Mouse (Mus musculus): ENCODE measurements at regions not wholly inside any gene's neighbourhood (a gene's known extent, or its start where the extent isn't known, plus 50 kb on each side); places are given as distances from the start of the nearest gene placed in this dataset.

GRCm38 (mm10) chr17:14570266-14570775 lies 123.7 kb downstream of the Thbs2 start:
- Histone ChIP-seq H3K27me3 (replicated peaks; ENCODE audit: control insufficient read depth, insufficient read depth, low read length) (no peaks in the 10 kb centered on the region), H3K9ac (ENCODE audit: low read depth, low read length) (no peak overlapping the region), H3K4me1 (replicated peaks; ENCODE audit: control insufficient read depth, insufficient read depth, low read length) (no peaks in the 10 kb centered on the region), H3K9me3 (ENCODE audit: control insufficient read depth) (no peaks in the 10 kb centered on the region), H3K4me3 (ENCODE audit: low read depth, low read length) (no peak overlapping the region), H3K27ac (ENCODE audit: low read depth, low read length) (no peak overlapping the region), H3K4me2 (replicated peaks; ENCODE audit: low read depth) (no peak overlapping the region), H3K36me3 (ENCODE audit: control insufficient read depth, insufficient read depth) (no peaks in the 10 kb centered on the region)
- no peak for ATAC-seq
- WGBS, result 71% methylated on average over 6 of the region's 6 CpGs
- TF ChIP-seq CTCF (IDR thresholded peaks at IDR 0.05; ENCODE audit: low read depth), result no peak

- Histone ChIP-seq H3K4me1 (replicated peaks; ENCODE audit: control insufficient read depth, insufficient read depth, low read length) (no peaks in the 10 kb centered on the region), H3K27ac (ENCODE audit: low read depth, low read length) (no peak overlapping the region), H3K36me3 (ENCODE audit: control insufficient read depth, insufficient read depth) (no peaks in the 10 kb centered on the region), H3K9ac (ENCODE audit: low read depth, low read length) (no peak overlapping the region), H3K4me2 (replicated peaks; ENCODE audit: low read depth) (no peak overlapping the region), H3K4me3 (ENCODE audit: low read depth, low read length) (no peak overlapping the region), H3K9me3 (ENCODE audit: control insufficient read depth) (no peaks in the 10 kb centered on the region), H3K27me3 (replicated peaks; ENCODE audit: control insufficient read depth, insufficient read depth, low read length) (no peaks in the 10 kb centered on the region)
- TF ChIP-seq CTCF (IDR thresholded peaks at IDR 0.05; ENCODE audit: low read depth), result no peak
- ATAC-seq, result no peak
- WGBS, result 85% methylated on average over 6 of the region's 6 CpGs
Measured at GRCm38 (mm10) chr17:14562191-14562590, 131.8 kb downstream of the Thbs2 start.

- TF ChIP-seq CTCF (IDR thresholded peaks at IDR 0.05; ENCODE audit: low read depth), result no peak
- no peak overlapping the region for H3K4me3 ChIP-seq (ENCODE audit: low read depth, low read length)
- H3K27ac ChIP-seq (ENCODE audit: low read depth, low read length), result no peak overlapping the region
- no peaks in the 10 kb centered on the region for H3K36me3 ChIP-seq (ENCODE audit: control insufficient read depth, insufficient read depth)
- H3K9ac ChIP-seq (ENCODE audit: low read depth, low read length), result no peak overlapping the region
- H3K9me3 ChIP-seq (ENCODE audit: control insufficient read depth), result no peaks in the 10 kb centered on the region
- no peaks in the 10 kb centered on the region for H3K27me3 ChIP-seq (replicated peaks; ENCODE audit: control insufficient read depth, insufficient read depth, low read length)
- H3K4me2 ChIP-seq (replicated peaks; ENCODE audit: low read depth), result no peak overlapping the region
- no peak for ATAC-seq
- no peaks in the 10 kb centered on the region for H3K4me1 ChIP-seq (replicated peaks; ENCODE audit: control insufficient read depth, insufficient read depth, low read length)
Measured at GRCm38 (mm10) chr17:14557214-14557613, 136.8 kb downstream of the Thbs2 start.

- H3K27ac ChIP-seq (ENCODE audit: low read depth, low read length), result no peak overlapping the region
- no peak overlapping the region for H3K4me3 ChIP-seq (ENCODE audit: low read depth, low read length)
- no peak for TF ChIP-seq CTCF (IDR thresholded peaks at IDR 0.05; ENCODE audit: low read depth)
- H3K36me3 ChIP-seq (ENCODE audit: control insufficient read depth, insufficient read depth), result no peaks in the 10 kb centered on the region
- WGBS, result 39% methylated on average over 3 of the region's 3 CpGs
- ATAC-seq, result no peak
- no peak overlapping the region for H3K9ac ChIP-seq (ENCODE audit: low read depth, low read length)
- no peaks in the 10 kb centered on the region for H3K27me3 ChIP-seq (replicated peaks; ENCODE audit: control insufficient read depth, insufficient read depth, low read length)
- no peaks in the 10 kb centered on the region for H3K9me3 ChIP-seq (ENCODE audit: control insufficient read depth)
- no peak overlapping the region for H3K4me2 ChIP-seq (replicated peaks; ENCODE audit: low read depth)
- no peaks in the 10 kb centered on the region for H3K4me1 ChIP-seq (replicated peaks; ENCODE audit: control insufficient read depth, insufficient read depth, low read length)
Measured at GRCm38 (mm10) chr17:14553195-14553594, 140.8 kb downstream of the Thbs2 start.

DNA sequence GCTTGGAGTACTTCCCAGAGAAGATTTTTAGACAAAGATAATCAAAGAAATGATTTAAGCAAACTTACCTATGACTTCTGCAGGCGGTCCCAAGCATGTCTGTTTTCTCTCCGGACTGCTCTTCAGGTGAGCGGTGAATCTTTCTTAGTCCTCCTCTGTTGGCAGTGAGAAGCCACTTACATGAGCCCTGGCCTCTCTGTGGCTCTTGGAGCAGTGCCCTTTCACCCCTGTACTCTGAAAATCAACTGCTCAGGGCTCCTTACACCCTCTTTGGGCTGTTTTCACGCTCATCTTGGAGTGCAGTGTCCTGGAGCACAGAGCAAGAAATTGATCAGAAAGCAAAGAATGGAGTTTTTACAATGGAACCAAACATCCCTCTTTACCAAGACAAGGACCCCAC lies 142.0 kb downstream of the Thbs2 start:
- Histone ChIP-seq H3K4me3 (ENCODE audit: low read depth, low read length) (no peak overlapping the region), H3K36me3 (ENCODE audit: control insufficient read depth, insufficient read depth) (no peaks in the 10 kb centered on the region), H3K4me1 (replicated peaks; ENCODE audit: control insufficient read depth, insufficient read depth, low read length) (no peaks in the 10 kb centered on the region), H3K4me2 (replicated peaks; ENCODE audit: low read depth) (no peak overlapping the region), H3K9me3 (ENCODE audit: control insufficient read depth) (0 out of 2 replicates have a peak, but pooled peaks cover 2% of the 10 kb centered on the region), H3K27me3 (replicated peaks; ENCODE audit: control insufficient read depth, insufficient read depth, low read length) (no peaks in the 10 kb centered on the region), H3K27ac (ENCODE audit: low read depth, low read length) (no peak overlapping the region), H3K9ac (ENCODE audit: low read depth, low read length) (no peak overlapping the region)
- 81% methylated on average over 4 of the region's 4 CpGs for WGBS
- ATAC-seq, result no peak
- TF ChIP-seq CTCF (IDR thresholded peaks at IDR 0.05; ENCODE audit: low read depth), result no peak

- 44% methylated on average over 4 of the region's 4 CpGs for WGBS
- Histone ChIP-seq H3K36me3 (ENCODE audit: control insufficient read depth, insufficient read depth) (no peaks in the 10 kb centered on the region), H3K27me3 (replicated peaks; ENCODE audit: control insufficient read depth, insufficient read depth, low read length) (no peaks in the 10 kb centered on the region), H3K27ac (ENCODE audit: low read depth, low read length) (no peak overlapping the region), H3K9ac (ENCODE audit: low read depth, low read length) (no peak overlapping the region), H3K9me3 (ENCODE audit: control insufficient read depth) (0 out of 2 replicates have a peak, but pooled peaks cover 2% of the 10 kb centered on the region), H3K4me1 (replicated peaks; ENCODE audit: control insufficient read depth, insufficient read depth, low read length) (no peaks in the 10 kb centered on the region), H3K4me2 (replicated peaks; ENCODE audit: low read depth) (no peak overlapping the region), H3K4me3 (ENCODE audit: low read depth, low read length) (no peak overlapping the region)
- ATAC-seq, result no peak
- no peak for TF ChIP-seq CTCF (IDR thresholded peaks at IDR 0.05; ENCODE audit: low read depth)
Measured at GRCm38 (mm10) chr17:14551610-14552009, 142.4 kb downstream of the Thbs2 start.
